Mouse (Mus musculus) intestine, embryonic 14.5 days (tissue): ENCODE measurements around the gene Clasp2. TPM values are rescaled to one million over a fixed set of nuclear protein-coding genes. Genes with fewer than 3 reads are reported as not detected.

Experiments used
- ATAC-seq: fragments of 200-750 bp; cut with Nextera tagmentation; replicated peaks from 2 replicates; pipeline ENCODE4 v1.8.0; 2017; ENCODE audit warnings: low read depth, moderate number of reproducible peaks, moderate TSS enrichment, moderate library complexity; ENCODE audit not compliant: low FRiP score, low TSS enrichment
- DNase-seq: peaks from one replicate; pipeline ENCODE4 v3.0.0-alpha.2; 2018; ENCODE audit warnings: low spot score
- H3K27ac ChIP-seq: fragments of 300-500 bp; sonication (generic); 2 replicates; pipeline ENCODE4 v1.5.1; 2014; ENCODE audit warnings: low read depth, mild to moderate bottlenecking, control low read depth
- H3K27me3 ChIP-seq: fragments of 300-500 bp; sonication (generic); replicated peaks from 2 replicates; pipeline ENCODE4 v1.6.1; 2014; ENCODE audit warnings: low read length, control low read depth; ENCODE audit not compliant: control insufficient read depth, insufficient read depth
- H3K36me3 ChIP-seq: fragments of 300-500 bp; sonication (generic); 2 replicates; pipeline ENCODE4 v1.6.1; 2014; ENCODE audit warnings: low read length, control low read depth; ENCODE audit not compliant: control insufficient read depth, insufficient read depth
- H3K4me1 ChIP-seq: fragments of 300-500 bp; sonication (generic); replicated peaks from 2 replicates; pipeline ENCODE4 v1.6.1; 2014; ENCODE audit warnings: low read length, control low read depth, mixed read lengths; ENCODE audit not compliant: control insufficient read depth, insufficient read depth
- H3K4me2 ChIP-seq: fragments of 300-500 bp; sonication (generic); 2 replicates; pipeline ENCODE4 v1.6.1; 2014; ENCODE audit warnings: low read length
- H3K4me3 ChIP-seq: fragments of 300-500 bp; sonication (generic); 2 replicates; pipeline ENCODE4 v1.5.1; 2014; ENCODE audit warnings: low read depth, low read length, control low read depth, mixed read lengths
- H3K9ac ChIP-seq: fragments of 300-500 bp; sonication (generic); 2 replicates; pipeline ENCODE4 v1.6.1; 2014; ENCODE audit warnings: mild to moderate bottlenecking, low read length
- H3K9me3 ChIP-seq: fragments of 300-500 bp; sonication (generic); 2 replicates; pipeline ENCODE4 v1.6.1; 2016; ENCODE audit warnings: low read length, control low read depth; ENCODE audit not compliant: control insufficient read depth
- WGBS: fragments of 180-500 bp; shearing (Covaris S2); extraction: QIAGEN DNeasy Blood & Tissue Kit; methylation state at CpG from one replicate; pipeline ENCODE4 v1.1.7; 2014; 5-methylcytosine and 5-hydroxymethylcytosine counted together
- polyA plus RNA-seq: library from polyadenylated mRNA; unstranded; fragments of >200 nt; fragmentation: Nextera tagmentation; extraction: Ambion mirVana; gene quantifications from 2 replicates; pipeline ENCODE4 v1.2.1, GENCODE M21; 2014

Clasp2 gene
- polyA plus RNA-seq, 1 experiment from 2014 or later: 30.3 TPM

GRCm38 (mm10) chr9:113915789-113916188 is 174.5 kb downstream of the Clasp2 start:
- Histone ChIP-seq H3K27me3 (no peaks in the 10 kb centered on the region), H3K4me2 (no peak overlapping the region), H3K4me1 (no peaks in the 10 kb centered on the region), H3K27ac (no peak overlapping the region), H3K9ac (no peak overlapping the region), H3K9me3 (no peaks in the 10 kb centered on the region), H3K36me3 (peaks cover 53% of the 10 kb centered on the region), H3K4me3 (no peak overlapping the region)
- ATAC-seq (no peak), DNase-seq (no peak)
- WGBS: 93% methylated on average over 5 of the region's 5 CpGs

DNA sequence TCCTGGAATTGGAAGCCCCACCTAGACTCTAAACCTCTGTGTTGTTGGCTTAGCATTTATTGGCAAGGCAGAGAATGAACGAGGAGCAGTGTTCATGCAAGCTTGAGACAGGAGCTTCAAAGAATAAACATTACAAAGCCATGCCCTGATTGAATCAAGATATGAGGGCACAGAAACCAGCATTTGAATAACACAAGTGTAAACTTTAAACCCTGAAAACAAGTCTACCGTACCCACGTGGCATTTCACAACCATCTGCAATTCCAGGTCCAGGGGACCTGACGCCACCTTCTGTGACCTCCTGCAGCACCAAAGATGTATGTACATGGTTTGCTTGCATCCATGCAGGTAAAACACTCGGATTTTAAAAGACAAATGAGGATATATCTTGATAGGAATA is 181.4 kb downstream of the Clasp2 start:
- Histone ChIP-seq H3K9me3 (no peaks in the 10 kb centered on the region), H3K9ac (no peak overlapping the region), H3K4me3 (no peak overlapping the region), H3K36me3 (peaks cover 28% of the 10 kb centered on the region), H3K27ac (no peak overlapping the region), H3K27me3 (no peaks in the 10 kb centered on the region), H3K4me1 (no peaks in the 10 kb centered on the region), H3K4me2 (no peak overlapping the region)
- ATAC-seq (no peak), DNase-seq (no peak)
- WGBS: 86% methylated on average over 5 of the region's 5 CpGs

GRCm38 (mm10) chr9:113924883-113925282 is 183.6 kb downstream of the Clasp2 start:
- no peaks in the 10 kb centered on the region for H3K4me1 ChIP-seq
- H3K4me2 ChIP-seq: no peak overlapping the region
- no peaks in the 10 kb centered on the region for H3K27me3 ChIP-seq
- no peak overlapping the region for H3K27ac ChIP-seq
- no peak overlapping the region for H3K4me3 ChIP-seq
- H3K36me3 ChIP-seq: peaks cover 20% of the 10 kb centered on the region
- DNase-seq: no peak
- no peak for ATAC-seq
- no peak overlapping the region for H3K9ac ChIP-seq
- H3K9me3 ChIP-seq: no peaks in the 10 kb centered on the region
- 91% methylated on average over 5 of the region's 5 CpGs for WGBS

GRCm38 (mm10) chr9:113928591-113928990 is 187.3 kb downstream of the Clasp2 start:
- Histone ChIP-seq H3K4me2 (no peak overlapping the region), H3K9ac (no peak overlapping the region), H3K9me3 (no peaks in the 10 kb centered on the region), H3K36me3 (0 out of 2 replicates have a peak, but pooled peaks cover 3% of the 10 kb centered on the region), H3K27me3 (no peaks in the 10 kb centered on the region), H3K4me1 (peaks cover 3% of the 10 kb centered on the region; the same call in 1 of the 2 replicates), H3K4me3 (no peak overlapping the region), H3K27ac (no peak overlapping the region)
- ATAC-seq (no peak), DNase-seq (no peak)
- WGBS: 84% methylated on average over 4 of the region's 4 CpGs

- no peaks in the 10 kb centered on the region for H3K36me3 ChIP-seq
- peak overlapping the region; percentile 86; the same call in 1 of the 2 replicates for H3K27ac ChIP-seq
- H3K27me3 ChIP-seq: no peaks in the 10 kb centered on the region
- WGBS: 63% methylated on average over 1 of the region's 1 CpGs
- H3K4me3 ChIP-seq: no peak overlapping the region
- ATAC-seq (no peak), DNase-seq (no peak)
- H3K4me1 ChIP-seq: peaks cover 8% of the 10 kb centered on the region; the same call in 1 of the 2 replicates
- H3K4me2 ChIP-seq: peak overlapping the region; percentile 55; the same call in 1 of the 2 replicates
- no peaks in the 10 kb centered on the region for H3K9me3 ChIP-seq
- H3K9ac ChIP-seq: no peak overlapping the region
These were observed 188.4 kb downstream of the Clasp2 start for GRCm38 (mm10) chr9:113929676-113930075.

DNA sequence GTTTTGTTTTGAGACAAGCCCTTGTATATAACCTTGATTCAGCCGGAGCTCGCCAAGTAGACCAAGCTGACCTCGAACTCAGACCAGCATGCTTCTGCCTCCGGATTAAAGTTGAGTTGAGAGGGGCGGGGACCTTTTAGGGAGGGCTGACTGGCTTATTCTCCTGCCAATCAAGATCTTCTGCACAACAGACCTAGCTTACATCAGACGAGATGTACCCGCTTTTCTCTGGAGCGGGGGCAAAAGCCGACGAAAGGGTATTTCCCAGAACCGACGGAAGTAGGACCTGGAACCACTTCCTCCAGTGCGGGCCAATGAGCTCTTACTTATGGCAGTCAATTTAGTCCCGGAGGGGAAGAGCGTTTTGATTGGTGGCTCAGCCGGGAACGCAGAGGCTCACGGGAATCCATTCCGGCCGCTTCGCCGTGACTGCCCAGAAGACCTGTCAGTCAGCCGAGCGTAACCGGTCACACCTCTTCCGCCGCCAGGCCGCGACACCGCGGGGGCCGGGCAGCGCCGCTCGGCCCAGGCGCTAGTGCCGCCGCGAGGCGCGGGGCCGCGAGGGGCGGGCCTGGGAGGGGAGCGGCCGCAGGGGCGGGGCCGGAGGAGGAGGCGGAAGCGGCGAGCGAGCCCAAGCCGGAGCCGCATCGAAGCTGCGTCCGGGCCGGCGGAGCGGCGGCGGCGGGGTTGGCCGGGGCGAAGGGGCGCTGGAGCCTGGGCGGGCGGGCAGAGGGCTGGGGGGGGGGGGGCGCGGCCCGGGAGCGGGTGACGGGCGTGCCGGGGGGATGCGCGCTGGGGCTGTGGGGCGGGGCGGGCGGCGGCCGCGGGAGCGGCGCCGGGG is 189.5 kb downstream of the Clasp2 start, which contains the start of gene Ubp1:
Gene Ubp1 (plus strand): TSS at position 401 of the 841 bp plus-strand sequence.
- Histone ChIP-seq H3K27me3 (no peaks in the 10 kb centered on the region), H3K27ac (peak within 1 kb of the TSS; percentile 88), H3K9me3 (no peaks in the 10 kb centered on the region), H3K4me3 (peak within 1 kb of the TSS; percentile 96), H3K9ac (peak within 1 kb of the TSS; percentile 97), H3K4me2 (peak within 1 kb of the TSS; percentile 81), H3K36me3 (no peaks in the 10 kb centered on the region), H3K4me1 (peaks cover 9% of the 10 kb centered on the region; the same call in 1 of the 2 replicates)
- DNase-seq (peak; percentile 85), ATAC-seq (peak; percentile 98)
- WGBS: under 1% methylated on average over 51 of the region's 86 CpGs

DNA sequence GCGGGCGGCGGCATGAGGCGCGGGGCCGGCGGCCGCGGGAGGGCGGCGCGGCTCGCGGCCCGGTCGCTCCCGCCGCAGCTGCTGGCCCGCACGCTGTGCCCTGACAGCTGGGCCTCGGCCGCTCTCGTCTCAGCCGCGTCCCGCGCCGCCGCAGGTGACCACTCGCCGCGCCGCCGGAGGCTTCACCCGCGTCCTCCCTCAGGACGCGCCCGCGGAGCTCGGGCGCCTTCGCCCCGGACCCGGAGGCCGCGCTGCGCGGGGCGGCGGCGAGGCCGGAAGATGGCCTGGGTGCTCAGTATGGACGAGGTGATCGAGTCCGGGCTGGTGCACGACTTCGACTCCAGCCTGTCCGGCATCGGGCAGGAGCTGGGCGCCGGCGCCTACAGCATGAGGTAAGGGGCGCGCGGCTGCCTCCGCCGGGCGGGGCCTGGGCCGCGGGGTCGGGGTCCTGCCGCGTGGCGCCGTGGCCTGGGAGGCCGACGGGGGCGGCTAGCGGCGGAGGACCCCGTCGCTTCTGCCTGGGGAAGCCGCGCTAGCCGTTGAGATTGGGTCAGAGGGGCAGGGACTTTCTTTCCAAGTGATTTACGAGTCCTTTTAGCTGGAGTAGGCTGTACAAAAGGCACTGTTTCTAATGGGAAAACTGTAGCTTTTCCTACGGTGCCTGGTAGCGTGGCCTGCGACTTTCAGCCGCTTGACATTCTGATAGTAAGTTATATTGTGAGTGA is 190.3 kb downstream of the Clasp2 start:
- peak overlapping the region; percentile 88 for H3K27ac ChIP-seq
- H3K9ac ChIP-seq: peak overlapping the region; percentile 97
- peak overlapping the region; percentile 96 for H3K4me3 ChIP-seq
- no peaks in the 10 kb centered on the region for H3K9me3 ChIP-seq
- peaks cover 9% of the 10 kb centered on the region; the same call in 1 of the 2 replicates for H3K4me1 ChIP-seq
- H3K4me2 ChIP-seq: peak overlapping the region; percentile 81
- no peaks in the 10 kb centered on the region for H3K36me3 ChIP-seq
- ATAC-seq: peak; percentile 44
- H3K27me3 ChIP-seq: no peaks in the 10 kb centered on the region
- DNase-seq: peak; percentile 74
- WGBS: 1% methylated on average over 48 of the region's 91 CpGs

GRCm38 (mm10) chr9:113932100-113932470 is 190.8 kb downstream of the Clasp2 start:
- H3K36me3 ChIP-seq: no peaks in the 10 kb centered on the region
- H3K27me3 ChIP-seq: no peaks in the 10 kb centered on the region
- ATAC-seq (no peak), DNase-seq (no peak)
- peak overlapping the region; percentile 81 for H3K4me2 ChIP-seq
- H3K9ac ChIP-seq: peak overlapping the region; percentile 97
- WGBS: 2% methylated on average over 8 of the region's 8 CpGs
- H3K4me1 ChIP-seq: peaks cover 9% of the 10 kb centered on the region; the same call in 1 of the 2 replicates
- no peaks in the 10 kb centered on the region for H3K9me3 ChIP-seq
- H3K27ac ChIP-seq: peak overlapping the region; percentile 88
- H3K4me3 ChIP-seq: peak overlapping the region; percentile 96
